Mouse (Mus musculus) liver, embryonic 14.5 days (tissue): ENCODE measurements around the gene Krtap11-1.

Experiments used
- CTCF ChIP-seq: IDR thresholded peaks from 2 replicates; pipeline ENCODE4 v1.5.1; 2016; ENCODE audit warnings: antibody characterized with exemption, low read depth, control low read depth
- EP300 ChIP-seq: IDR thresholded peaks from 2 replicates; pipeline ENCODE4 v1.6.1; 2016; ENCODE audit warnings: antibody characterized with exemption, low read depth

DNA sequence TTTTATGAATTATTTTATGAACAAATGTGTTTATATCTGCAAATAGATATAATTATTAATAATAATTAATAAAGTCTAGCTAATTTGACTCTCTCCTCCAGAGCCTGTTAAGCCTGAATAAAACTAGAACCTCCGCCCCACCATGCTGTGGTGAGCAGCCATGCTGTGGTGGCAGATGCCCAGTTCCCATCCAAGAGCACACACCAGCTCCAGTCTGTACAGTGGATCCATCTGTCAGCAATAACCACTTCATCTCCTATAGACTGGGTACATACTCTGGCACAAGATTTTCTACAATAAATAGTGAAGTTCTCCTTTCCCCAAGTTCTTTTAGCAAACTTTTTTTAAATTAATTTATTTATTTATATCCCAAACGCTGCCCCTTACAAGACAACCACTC is 10.7 kb upstream of the Krtap11-1 start:
- TF ChIP-seq EP300 (no peak), CTCF (no peak)
